Mouse (Mus musculus) spleen, adult 2 months (tissue): ENCODE data around the gene Hlcs.

ENCODE experiments used
- CTCF ChIP-seq: fragments of 200-500 bp; IDR thresholded peaks from 2 replicates; pipeline ENCODE4 v1.5.1; 2011; ENCODE audit warnings: mild to moderate bottlenecking, inconsistent platforms; ENCODE audit not compliant: insufficient read depth, insufficient read length, insufficient replicate concordance; ENCODE audit errors: extremely low read depth
- POLR2A ChIP-seq: fragments of 200-500 bp; IDR thresholded peaks from 2 replicates; pipeline ENCODE4 v1.6.1; 2011; ENCODE audit warnings: low read depth, low read length, inconsistent platforms

GRCm38 (mm10) chr16:94303203-94303535, 10.2 kb downstream of the Hlcs start:
- no peak for TF ChIP-seq CTCF
- TF ChIP-seq POLR2A = no peak
